Mouse (Mus musculus) MEL (cell line): ENCODE data around the gene Sox3.

Experiments used
- CTCF ChIP-seq, 3 experiments: IDR thresholded peaks in 2 of 3; conservative IDR thresholded peaks in 1 of 3; 2 replicates each; pipeline ENCODE4 v1.5.1; 2011 to 2012; ENCODE audit warnings: low read length in 3 of 3, low read depth in 2 of 3, mild to moderate bottlenecking in 2 of 3, improper control_type of control experiment in 1 of 3, inconsistent platforms in 1 of 3, mixed read lengths in 1 of 3, moderate library complexity in 1 of 3; ENCODE audit not compliant: control insufficient read depth in 1 of 3, insufficient read depth in 1 of 3, poor library complexity in 1 of 3, severe bottlenecking in 1 of 3
- E2F4 ChIP-seq: IDR thresholded peaks from 2 replicates; pipeline ENCODE4 v1.6.1; 2011; ENCODE audit warnings: low read depth, low read length, improper control_type of control experiment, borderline replicate concordance
- ETS1 ChIP-seq: IDR thresholded peaks from 2 replicates; pipeline ENCODE4 v1.6.1; 2012; ENCODE audit warnings: low read depth, mild to moderate bottlenecking, inconsistent platforms, low read length, improper control_type of control experiment, moderate library complexity
- GATA1 ChIP-seq: IDR thresholded peaks from 2 replicates; pipeline ENCODE4 v1.6.1; 2011; ENCODE audit warnings: low read depth, low read length, improper control_type of control experiment
- HCFC1 ChIP-seq: IDR thresholded peaks from 2 replicates; pipeline ENCODE4 v1.6.1; 2012; ENCODE audit warnings: low read depth, mild to moderate bottlenecking, inconsistent platforms, low read length, improper control_type of control experiment, moderate library complexity
- MXI1 ChIP-seq: IDR thresholded peaks from 2 replicates; pipeline ENCODE4 v1.6.1; 2011; ENCODE audit warnings: mild to moderate bottlenecking, low read depth, low read length, improper control_type of control experiment
- MYB ChIP-seq: IDR thresholded peaks from 2 replicates; pipeline ENCODE4 v1.6.1; 2011; ENCODE audit warnings: mild to moderate bottlenecking, low read depth, low read length, improper control_type of control experiment
- POLR2A ChIP-seq, 2 experiments: IDR thresholded peaks; 2 replicates each; pipeline ENCODE4 v1.6.1; 2011 to 2012; ENCODE audit warnings: low read length in 2 of 2, mild to moderate bottlenecking in 2 of 2, control low read depth in 1 of 2, improper control_type of control experiment in 1 of 2, low read depth in 1 of 2, moderate library complexity in 1 of 2; ENCODE audit not compliant: control insufficient read depth in 1 of 2, insufficient read depth in 1 of 2, poor library complexity in 1 of 2
- POLR2AphosphoS2 ChIP-seq: IDR thresholded peaks from 2 replicates; pipeline ENCODE4 v1.6.1; 2011; ENCODE audit warnings: low read length, improper control_type of control experiment
- POLR2AphosphoS5 ChIP-seq: IDR thresholded peaks from 2 replicates; pipeline ENCODE4 v1.6.1; 2012; ENCODE audit warnings: low read depth, borderline replicate concordance, mild to moderate bottlenecking, inconsistent platforms, low read length, moderate library complexity, mixed read lengths
- USF2 ChIP-seq, 2 experiments: IDR thresholded peaks; 2 replicates each; pipeline ENCODE4 v1.6.1; 2011 to 2012; ENCODE audit warnings: improper control_type of control experiment in 2 of 2, low read length in 2 of 2, borderline replicate concordance in 1 of 2, inconsistent platforms in 1 of 2, low read depth in 1 of 2, mild to moderate bottlenecking in 1 of 2; ENCODE audit not compliant: insufficient read depth in 1 of 2
- ZC3H11A ChIP-seq: IDR thresholded peaks from 2 replicates; pipeline ENCODE4 v1.6.1; 2012; ENCODE audit warnings: low read depth, mild to moderate bottlenecking, inconsistent platforms, low read length, improper control_type of control experiment
- ZNF384 ChIP-seq: IDR thresholded peaks from 2 replicates; pipeline ENCODE4 v1.6.1; 2012; ENCODE audit warnings: low read depth, mild to moderate bottlenecking, inconsistent platforms, low read length, improper control_type of control experiment

- TF ChIP-seq MYB (no peak), MXI1 (no peak), CTCF (IDR thresholded peaks at IDR 0.05 in 2 of 3, conservative IDR thresholded peaks at IDR 0.05 in 1 of 3; ENCODE audit: control insufficient read depth in 1 of 3, insufficient read depth in 1 of 3, low read depth in 2 of 3, low read length in 3 of 3, poor library complexity in 1 of 3, severe bottlenecking in 1 of 3) (no peak), POLR2A (IDR thresholded peaks at IDR 0.05; ENCODE audit: control insufficient read depth in 1 of 2, insufficient read depth in 1 of 2, low read depth in 1 of 2, low read length in 2 of 2, poor library complexity in 1 of 2) (no peak), E2F4 (no peak), ETS1 (no peak), ZNF384 (no peak), ZC3H11A (no peak), POLR2AphosphoS2 (no peak), POLR2AphosphoS5 (no peak), HCFC1 (no peak), GATA1 (no peak), USF2 (IDR thresholded peaks at IDR 0.05; ENCODE audit: borderline replicate concordance in 1 of 2, insufficient read depth in 1 of 2, low read depth in 1 of 2, low read length in 2 of 2) (no peak)
Observed at GRCm38 (mm10) chrX:60899546-60899945, 6.3 kb upstream of the Sox3 start.
